Mouse (Mus musculus) neural tube, postnatal 0 days (tissue): ENCODE data around the gene Paip2b. TPM values are rescaled to one million over a fixed set of nuclear protein-coding genes. Genes with fewer than 3 reads are reported as not detected.

Experiments
- polyA plus RNA-seq: library from polyadenylated mRNA; unstranded; fragments of >200 nt; fragmentation: Nextera tagmentation; extraction: Ambion mirVana; gene quantifications from 2 replicates; pipeline ENCODE4 v1.2.1, GENCODE M21; 2015

The Paip2b gene
- 24.0 and 27.5 TPM in 2 replicates for polyA plus RNA-seq

GRCm38 (mm10) chr6:83831606-83832123 is at the start of gene Paip2b:
Paip2b (minus strand) TSS chr6:83831741.

GRCm38 (mm10) chr6:83866954-83867597 is 35.5 kb upstream of the Paip2b start, which contains the start of gene Zfp638:
Zfp638 (plus strand) TSS chr6:83867109.

GRCm38 (mm10) chr6:83794760-83795296 is 36.7 kb downstream of the Paip2b start, which contains the start of gene Nagk:
Nagk (plus strand) TSS chr6:83794982.

GRCm38 (mm10) chr6:83775638-83776293 is 55.8 kb downstream of the Paip2b start, which contains the start of gene Tex261:
Tex261 (minus strand) TSS chr6:83775813.

GRCm38 (mm10) chr6:83762344-83762743 is 69.2 kb downstream of the Paip2b start, which contains the start of gene Ankrd53:
Ankrd53 (plus strand) TSS chr6:83762644.

Other genes starting within 250 kb of the Paip2b start
- 0.14 TPM in 1 of 2 replicates, not detected in the other for gene Clec4f, start 175.6 kb downstream of the Paip2b start, polyA plus RNA-seq
- 0.10 and 0.15 TPM in 2 replicates for gene Cd207, start 153.9 kb downstream of the Paip2b start, polyA plus RNA-seq
- gene Vax2, start 120.5 kb downstream of the Paip2b start, polyA plus RNA-seq, result not detected in 2 replicates
- not detected in 2 replicates for gene Atp6v1b1, start 88.8 kb downstream of the Paip2b start, polyA plus RNA-seq
- 0.09 TPM in 1 of 2 replicates, not detected in the other for gene Ankrd53, start 69.1 kb downstream of the Paip2b start, polyA plus RNA-seq
- gene Tex261, start 55.9 kb downstream of the Paip2b start, polyA plus RNA-seq, result 72.1 and 74.3 TPM in 2 replicates
- 98.4 and 112 TPM in 2 replicates for gene Nagk, start 36.8 kb downstream of the Paip2b start, polyA plus RNA-seq
- gene Zfp638, start 35.4 kb upstream of the Paip2b start, polyA plus RNA-seq, result 54.0 and 57.7 TPM in 2 replicates
- gene Dysf, start 176.8 kb upstream of the Paip2b start, polyA plus RNA-seq, result 2.2 and 2.4 TPM in 2 replicates